Mouse (Mus musculus) MEL (cell line): ENCODE measurements around the gene Chst15. TPM values are rescaled to one million over a fixed set of nuclear protein-coding genes. Genes with fewer than 3 reads are reported as not detected.

Experiments used
- DNase-seq: peaks from one replicate; pipeline ENCODE4 v3.0.0; 2011; ENCODE audit warnings: low read depth, low spot score
- H3K27ac ChIP-seq: 2 replicates; pipeline ENCODE4 v1.5.1; 2012; ENCODE audit warnings: low read depth, mild to moderate bottlenecking, control low read depth, low read length, moderate library complexity; ENCODE audit not compliant: control insufficient read depth
- H3K27me3 ChIP-seq, 2 experiments: fragments of 150-350 bp in 1 of 2; sonication (generic) in 1 of 2; 2 replicates each; pipeline ENCODE4 v1.6.1; 2012; ENCODE audit warnings: low read length in 2 of 2, mild to moderate bottlenecking in 2 of 2, improper control_type of control experiment in 1 of 2, moderate library complexity in 1 of 2; ENCODE audit not compliant: insufficient read depth in 2 of 2, control insufficient read depth in 1 of 2
- H3K36me3 ChIP-seq, 2 experiments: 2 replicates each; pipeline ENCODE4 v1.6.1; 2012 to 2014; ENCODE audit warnings: low read length in 2 of 2, improper control_type of control experiment in 1 of 2, inconsistent platforms in 1 of 2, mild to moderate bottlenecking in 1 of 2; ENCODE audit not compliant: insufficient read depth in 2 of 2, control insufficient read depth in 1 of 2
- H3K4me1 ChIP-seq, 2 experiments: fragments of 150-350 bp in 1 of 2; sonication (generic) in 1 of 2; 2 replicates each; pipeline ENCODE4 v1.6.1; 2012; ENCODE audit warnings: low read length in 2 of 2, improper control_type of control experiment in 1 of 2, mild to moderate bottlenecking in 1 of 2; ENCODE audit not compliant: insufficient read depth in 2 of 2, control insufficient read depth in 1 of 2
- H3K4me3 ChIP-seq, 2 experiments: fragments of 150-350 bp in 1 of 2; sonication (generic) in 1 of 2; 2 replicates each; pipeline ENCODE4 v1.5.1; 2012; ENCODE audit warnings: low read depth in 2 of 2, low read length in 2 of 2, mild to moderate bottlenecking in 2 of 2, moderate library complexity in 2 of 2, control low read depth in 1 of 2, improper control_type of control experiment in 1 of 2; ENCODE audit not compliant: control insufficient read depth in 1 of 2, insufficient read depth in 1 of 2
- H3K79me2 ChIP-seq: 2 replicates; pipeline ENCODE4 v1.6.1; 2012; ENCODE audit warnings: mild to moderate bottlenecking, low read length, moderate library complexity; ENCODE audit not compliant: control insufficient read depth, poor library complexity, insufficient read depth
- H3K9ac ChIP-seq: 2 replicates; pipeline ENCODE4 v1.6.1; 2012; ENCODE audit warnings: low read depth, mild to moderate bottlenecking, control low read depth, low read length, moderate library complexity; ENCODE audit not compliant: control insufficient read depth, poor library complexity, severe bottlenecking
- H3K9me3 ChIP-seq: fragments of 150-350 bp; sonication (generic); replicated peaks from 2 replicates; pipeline ENCODE4 v1.6.1; 2012; ENCODE audit warnings: mild to moderate bottlenecking, low read length, improper control_type of control experiment, moderate library complexity; ENCODE audit not compliant: insufficient read depth
- BHLHE40 ChIP-seq: IDR thresholded peaks from 2 replicates; pipeline ENCODE4 v1.6.1; 2012; ENCODE audit warnings: low read depth, mild to moderate bottlenecking, inconsistent platforms, low read length, improper control_type of control experiment, borderline replicate concordance
- E2F4 ChIP-seq: IDR thresholded peaks from 2 replicates; pipeline ENCODE4 v1.6.1; 2011; ENCODE audit warnings: low read depth, low read length, improper control_type of control experiment, borderline replicate concordance
- GABPA ChIP-seq: IDR thresholded peaks from 2 replicates; pipeline ENCODE4 v1.6.1; 2012; ENCODE audit warnings: low read depth, mild to moderate bottlenecking, inconsistent platforms, low read length, improper control_type of control experiment, moderate library complexity
- JUND ChIP-seq: IDR thresholded peaks from 2 replicates; pipeline ENCODE4 v1.6.1; 2011; ENCODE audit warnings: low read depth, mild to moderate bottlenecking, improper control_type of control experiment, low read length
- KAT2A ChIP-seq: conservative IDR thresholded peaks from 2 replicates; pipeline ENCODE4 v1.6.1; 2012; ENCODE audit warnings: low read depth, low read length, improper control_type of control experiment, inconsistent platforms
- MAFK ChIP-seq: IDR thresholded peaks from 2 replicates; pipeline ENCODE4 v1.6.1; 2011; ENCODE audit warnings: low read depth, mild to moderate bottlenecking, low read length, improper control_type of control experiment, borderline replicate concordance
- MAX ChIP-seq: IDR thresholded peaks from 2 replicates; pipeline ENCODE4 v1.6.1; 2011; ENCODE audit warnings: low read length, improper control_type of control experiment
- MAZ ChIP-seq: IDR thresholded peaks from 2 replicates; pipeline ENCODE4 v1.6.1; 2012; ENCODE audit warnings: low read depth, mild to moderate bottlenecking, inconsistent platforms, low read length, improper control_type of control experiment
- MXI1 ChIP-seq: IDR thresholded peaks from 2 replicates; pipeline ENCODE4 v1.6.1; 2011; ENCODE audit warnings: mild to moderate bottlenecking, low read depth, low read length, improper control_type of control experiment
- MYB ChIP-seq: IDR thresholded peaks from 2 replicates; pipeline ENCODE4 v1.6.1; 2011; ENCODE audit warnings: mild to moderate bottlenecking, low read depth, low read length, improper control_type of control experiment
- TAL1 ChIP-seq: IDR thresholded peaks from 2 replicates; pipeline ENCODE4 v1.6.1; 2012; ENCODE audit warnings: mild to moderate bottlenecking, inconsistent platforms, low read length, moderate library complexity, mixed read lengths
- TCF12 ChIP-seq: IDR thresholded peaks from 2 replicates; pipeline ENCODE4 v1.6.1; 2014; ENCODE audit warnings: low read depth, mild to moderate bottlenecking, inconsistent platforms, low read length, improper control_type of control experiment, moderate library complexity
- ZC3H11A ChIP-seq: IDR thresholded peaks from 2 replicates; pipeline ENCODE4 v1.6.1; 2012; ENCODE audit warnings: low read depth, mild to moderate bottlenecking, inconsistent platforms, low read length, improper control_type of control experiment
- ZKSCAN1 ChIP-seq: IDR thresholded peaks from 2 replicates; pipeline ENCODE4 v1.6.1; 2012; ENCODE audit warnings: low read depth, mild to moderate bottlenecking, inconsistent platforms, low read length, improper control_type of control experiment, moderate library complexity
- ZMIZ1 ChIP-seq: IDR thresholded peaks from 2 replicates; pipeline ENCODE4 v1.6.1; 2012; ENCODE audit warnings: low read depth, mild to moderate bottlenecking, inconsistent platforms, low read length, improper control_type of control experiment, moderate library complexity
- ZNF384 ChIP-seq: IDR thresholded peaks from 2 replicates; pipeline ENCODE4 v1.6.1; 2012; ENCODE audit warnings: low read depth, mild to moderate bottlenecking, inconsistent platforms, low read length, improper control_type of control experiment
- polyA plus RNA-seq, 2 experiments: library from polyadenylated mRNA; stranded (reverse) in 1 of 2; unstranded in 1 of 2; fragments of >175 nt in 1 of 2; fragments of >200 nt in 1 of 2; gene quantifications; 2 replicates each; pipeline versions ENCODE4 v1.2.1 to v1.2.4; 2012; ENCODE audit warnings: low replicate concordance in 2 of 2, low read depth in 1 of 2; ENCODE audit not compliant: insufficient read length in 2 of 2, insufficient read depth in 1 of 2, missing spikeins in 1 of 2
- total RNA-seq: library from RNA; depleted of rRNA; stranded (reverse); fragments of 300-350 nt; gene quantifications from 2 replicates; pipeline ENCODE4 v1.2.3, GENCODE M21; 2012; rRNA removed

Gene Chst15
- total and polyA plus RNA-seq, 3 experiments = 14.9 to 18.1 TPM; not detected in 1

- no peak for DNase-seq
- H3K9me3 ChIP-seq = no peaks in the 10 kb centered on the region
- H3K4me1 ChIP-seq = no peaks in the 10 kb centered on the region
- no peak overlapping the region for H3K9ac ChIP-seq
- no peaks in the 10 kb centered on the region for H3K36me3 ChIP-seq
- H3K27ac ChIP-seq = no peak overlapping the region
- no peak overlapping the region for H3K4me3 ChIP-seq
- TF ChIP-seq ZNF384 = no peak
- no peak for TF ChIP-seq MXI1
- TF ChIP-seq ZKSCAN1 = no peak
- TF ChIP-seq MAZ = no peak
- no peak for TF ChIP-seq KAT2A
- TF ChIP-seq BHLHE40 = no peak
- no peak for TF ChIP-seq MAFK
- TF ChIP-seq GABPA = no peak
- TF ChIP-seq JUND = no peak
- no peak for TF ChIP-seq ZC3H11A
- TF ChIP-seq TCF12 = no peak
- no peak for TF ChIP-seq MAX
- TF ChIP-seq MYB = no peak
- no peak for TF ChIP-seq E2F4
- TF ChIP-seq, all 39 proteins: peak for 0
- peaks cover 0 to 3% of the 10 kb centered on the region in 2 experiments; a peak in 2 of 4 replicates for H3K27me3 ChIP-seq
- no peaks in the 10 kb centered on the region for H3K79me2 ChIP-seq
Observed at GRCm38 (mm10) chr7:132193606-132194005, 123.4 kb downstream of the Chst15 start.

GRCm38 (mm10) chr7:132187456-132187855 lies 129.6 kb downstream of the Chst15 start:
- no peak overlapping the region for H3K4me3 ChIP-seq
- no peaks in the 10 kb centered on the region for H3K79me2 ChIP-seq
- peaks cover 0 to 4% of the 10 kb centered on the region in 2 experiments; a peak in 1 of 4 replicates for H3K27me3 ChIP-seq
- H3K9ac ChIP-seq = no peak overlapping the region
- no peak for TF ChIP-seq TAL1
- TF ChIP-seq MXI1 = no peak
- TF ChIP-seq ZKSCAN1 = no peak
- TF ChIP-seq ZMIZ1 = no peak
- TF ChIP-seq, all 39 proteins: peak for 0
- no peak overlapping the region for H3K27ac ChIP-seq
- no peaks in the 10 kb centered on the region for H3K9me3 ChIP-seq
- H3K36me3 ChIP-seq = no peaks in the 10 kb centered on the region
- H3K4me1 ChIP-seq = no peaks in the 10 kb centered on the region
- DNase-seq = no peak

Other genes starting within 250 kb of the Chst15 start
- not detected in 2 replicates for gene Cpxm2, start 162.5 kb downstream of the Chst15 start, total RNA-seq
- not detected for gene Cpxm2, start 162.5 kb downstream of the Chst15 start, polyA plus RNA-seq